Mouse (Mus musculus): Measurements from ENCODE around the gene Dcaf7. TPM values are rescaled to one million over a fixed set of nuclear protein-coding genes. Genes with fewer than 3 reads are reported as not detected.
"Not testable (repeated sequence)": the region's sequence is repeated elsewhere in the genome, so short reads cannot be mapped to it uniquely, and the experiment has no call there.

Gene Dcaf7
- total RNA-seq (2022), result 10 to 100 TPM; 57.3 to 79.3 (median 70.3) TPM

GRCm38 (mm10) chr11:106036548-106037417 is at the start of gene Dcaf7:
TSS of gene Dcaf7 (plus strand) at chr11:106036872.
- peak; percentile 97 for DNase-seq

- DNase-seq, result no peak
These were observed 49.2 kb upstream of the Dcaf7 start for GRCm38 (mm10) chr11:105987446-105987845.

GRCm38 (mm10) chr11:105989446-105989845 is 47.2 kb upstream of the Dcaf7 start:
- no peak for DNase-seq

- DNase-seq, result peak; percentile 38
These were observed 46.4 kb upstream of the Dcaf7 start for GRCm38 (mm10) chr11:105990231-105990630.

- DNase-seq, result no peak
These were observed 42.3 kb upstream of the Dcaf7 start, which contains the start of gene Ace3 for GRCm38 (mm10) chr11:105994375-105994774. TSS of gene Ace3 (plus strand) at chr11:105994675.

GRCm38 (mm10) chr11:106000062-106000461 is 36.6 kb upstream of the Dcaf7 start:
- DNase-seq, result no peak

- no peak for DNase-seq
These were observed 35.0 kb upstream of the Dcaf7 start for GRCm38 (mm10) chr11:106001718-106002117.

- DNase-seq, result no peak
These were observed 32.1 kb upstream of the Dcaf7 start for GRCm38 (mm10) chr11:106004576-106004975.

- DNase-seq, result no peak
These were observed 30.7 kb upstream of the Dcaf7 start for GRCm38 (mm10) chr11:106005970-106006369.

GRCm38 (mm10) chr11:106007821-106008220 is 28.9 kb upstream of the Dcaf7 start, which contains the start of gene Kcnh6:
TSS of gene Kcnh6 (plus strand) at chr11:106008124.
- DNase-seq, result peak; percentile 32

- no peak for DNase-seq
These were observed 24.0 kb upstream of the Dcaf7 start for GRCm38 (mm10) chr11:106012711-106013110.

GRCm38 (mm10) chr11:106013556-106014225 is 23.0 kb upstream of the Dcaf7 start:
- DNase-seq, result no peak

GRCm38 (mm10) chr11:106016440-106016839 is 20.2 kb upstream of the Dcaf7 start:
- no peak for DNase-seq

GRCm38 (mm10) chr11:106020051-106020763 is 16.5 kb upstream of the Dcaf7 start:
- DNase-seq, result no peak

GRCm38 (mm10) chr11:106025774-106026173 is 10.9 kb upstream of the Dcaf7 start:
- DNase-seq, result no peak

GRCm38 (mm10) chr11:106026465-106027151 is 10.1 kb upstream of the Dcaf7 start:
- DNase-seq, result no peak

- DNase-seq, result no peak
These were observed 9.1 kb upstream of the Dcaf7 start for GRCm38 (mm10) chr11:106027607-106028006.

GRCm38 (mm10) chr11:106032074-106032473 is 4.6 kb upstream of the Dcaf7 start:
- not testable (repeated sequence) for DNase-seq

- DNase-seq, result no peak
These were observed 3.2 kb upstream of the Dcaf7 start for GRCm38 (mm10) chr11:106033491-106033919.

GRCm38 (mm10) chr11:106034986-106035385 is 1.7 kb upstream of the Dcaf7 start:
- DNase-seq, result no peak

GRCm38 (mm10) chr11:106037418-106037751 is 713 bp downstream of the Dcaf7 start:
- peak; percentile 31 for DNase-seq

GRCm38 (mm10) chr11:106044349-106044748 is 7.7 kb downstream of the Dcaf7 start:
- DNase-seq, result no peak

Data from adrenal gland, adult 8-10 months (tissue).